Mouse (Mus musculus) retina, embryonic 14.5 days (tissue): Measurements from ENCODE around the gene Fmnl1.

Source experiments
- DNase-seq: peaks from one replicate; pipeline ENCODE4 v3.0.0-alpha.2; 2015; ENCODE audit warnings: low spot score

Gene Fmnl1

DNA sequence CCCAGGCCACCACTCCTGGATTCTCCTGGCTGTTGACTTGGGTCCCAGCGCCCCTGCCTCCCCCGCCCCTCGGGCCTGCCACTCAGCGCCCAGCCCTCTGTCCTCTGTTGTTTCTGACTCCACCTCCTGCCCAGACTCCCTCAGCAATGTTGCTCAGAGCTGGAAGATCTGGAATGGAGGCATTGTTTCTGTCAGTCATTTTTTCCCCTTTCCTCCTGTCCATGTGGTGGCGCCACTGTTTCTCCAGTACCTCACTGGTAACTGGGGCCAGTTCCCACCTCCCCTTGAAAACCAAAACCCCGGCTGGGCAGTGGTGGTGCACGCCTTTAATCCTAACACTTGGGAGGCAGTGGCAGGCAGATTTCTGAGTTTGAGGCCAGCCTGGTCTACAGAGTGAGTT is 9.5 kb upstream of the Fmnl1 start:
- no peak for DNase-seq

DNA sequence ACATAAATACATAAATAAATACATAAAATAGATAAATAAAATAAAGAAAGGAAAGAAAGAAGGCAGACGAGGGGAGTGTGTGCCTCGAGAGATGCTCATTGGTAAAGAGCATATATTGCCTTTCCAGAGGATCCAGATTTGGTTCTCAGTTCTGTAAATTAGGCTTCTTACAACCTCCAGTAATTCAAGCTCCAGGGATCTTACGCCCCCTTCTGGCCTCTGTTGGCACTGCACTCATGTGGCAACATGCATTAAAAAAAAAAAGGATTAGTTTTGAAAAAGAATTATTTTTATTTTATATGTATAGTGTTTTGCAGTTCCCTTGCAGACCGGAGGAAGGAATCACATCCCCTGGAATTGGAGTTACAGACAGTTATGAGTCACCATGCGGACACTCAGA is 8.8 kb upstream of the Fmnl1 start:
- DNase-seq = no peak

DNA sequence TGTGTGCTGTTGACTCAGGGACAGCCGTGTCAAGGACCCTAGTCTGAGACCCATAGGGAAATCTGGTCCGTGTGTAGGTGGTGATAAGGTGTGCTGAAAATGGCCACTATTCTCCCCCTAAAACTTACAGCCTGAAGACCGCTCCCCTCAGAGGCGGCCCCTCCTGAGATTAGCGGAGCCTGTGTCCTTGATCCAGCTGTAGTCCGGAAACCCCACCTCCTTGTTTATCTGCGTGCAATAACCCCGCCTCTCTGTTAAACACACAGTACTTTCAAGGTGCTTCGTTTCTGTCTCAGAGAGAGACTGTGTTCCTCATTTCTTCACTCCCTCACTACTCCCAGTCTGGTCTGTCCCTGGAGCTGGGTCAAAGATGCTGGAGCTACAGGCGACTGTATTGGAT is 6.5 kb upstream of the Fmnl1 start:
- DNase-seq = no peak

DNA sequence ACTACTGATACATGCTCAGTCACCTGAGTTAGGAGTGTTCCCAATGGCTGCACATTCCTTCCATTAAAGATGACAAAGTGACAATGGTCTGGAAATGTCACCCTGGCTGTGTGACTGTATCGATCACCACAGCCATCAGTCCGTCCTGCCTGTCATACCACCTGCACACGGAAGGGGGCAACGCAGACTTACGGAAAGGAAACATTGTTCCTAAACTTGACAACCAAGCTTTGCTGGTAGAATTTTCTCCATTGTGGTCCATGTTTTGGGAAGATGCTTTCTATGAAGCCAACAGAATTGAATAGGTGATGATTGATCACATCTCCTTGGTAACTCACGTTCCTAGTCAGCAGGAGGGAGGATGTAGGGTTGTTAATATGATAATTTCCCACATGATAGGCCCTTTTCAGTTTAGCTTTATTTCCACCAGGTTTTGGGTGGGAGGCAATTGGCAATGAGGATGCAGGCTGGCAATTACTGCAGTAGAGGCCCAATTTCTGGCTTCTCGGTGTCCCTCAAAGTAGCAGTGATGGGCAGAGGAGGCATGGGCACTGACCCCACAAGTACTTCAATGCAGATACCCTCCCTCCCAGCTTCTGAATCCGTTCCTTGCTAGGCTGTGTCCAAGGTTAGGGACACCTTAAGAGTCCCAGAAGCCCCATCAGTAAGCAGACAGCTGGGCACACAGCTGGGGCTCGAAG is 2.1 kb upstream of the Fmnl1 start:
- peak; percentile 81 for DNase-seq

DNA sequence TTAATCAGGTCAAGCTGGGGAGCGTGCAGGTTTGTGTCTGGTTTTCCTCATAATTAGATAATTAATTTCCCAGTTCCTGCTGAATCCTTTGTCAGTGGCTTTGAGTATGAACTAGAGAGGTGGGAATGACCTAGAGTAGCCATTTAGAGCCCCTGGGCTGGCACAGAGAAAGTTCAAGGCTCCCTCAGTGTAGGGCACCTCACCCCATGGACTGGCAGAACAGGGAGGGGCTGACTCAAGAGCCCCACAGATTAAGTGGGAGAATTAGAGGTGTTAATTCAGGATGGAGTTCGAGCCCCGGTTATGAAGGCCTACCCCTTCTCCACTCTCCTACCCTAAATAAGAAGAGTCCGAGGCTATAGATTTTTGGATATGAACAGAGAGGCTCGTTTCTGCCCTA is 1.2 kb upstream of the Fmnl1 start:
- no peak for DNase-seq

DNA sequence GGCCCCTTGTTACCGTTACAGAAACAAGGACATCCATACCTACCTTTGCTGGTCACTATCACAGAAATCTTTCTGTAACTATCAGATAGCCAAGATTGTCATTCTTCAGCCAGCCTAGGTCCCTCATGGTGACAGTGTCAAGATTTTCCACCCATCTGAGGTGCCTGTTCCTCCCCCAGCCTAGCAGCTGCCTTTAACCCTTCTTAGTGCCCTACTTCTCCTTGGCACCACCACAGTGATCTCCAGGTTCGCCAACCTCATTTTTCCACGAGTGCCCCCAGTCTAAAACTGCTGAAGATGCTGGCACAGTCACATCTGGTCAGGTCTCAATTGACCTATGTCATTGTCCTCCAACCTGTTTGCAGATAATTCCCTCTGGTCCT is 805 bp upstream of the Fmnl1 start:
- DNase-seq = no peak

DNA sequence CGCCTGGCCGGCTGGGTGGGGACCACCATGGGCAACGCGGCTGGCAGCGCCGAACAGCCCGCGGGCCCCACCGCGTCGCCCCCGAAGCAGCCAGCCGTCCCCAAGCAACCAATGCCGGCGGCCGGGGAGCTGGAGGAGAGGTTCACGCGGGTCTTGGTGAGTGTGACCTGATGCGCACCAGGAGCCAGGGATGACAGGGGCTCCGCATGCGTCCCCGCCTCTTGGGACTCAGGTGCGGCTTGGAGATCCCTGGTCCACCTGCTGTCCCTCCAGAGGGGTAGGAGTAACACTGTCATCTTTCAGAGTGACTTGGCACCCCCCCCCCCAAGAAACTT is 346 bp downstream of the Fmnl1 start:
- DNase-seq = no peak

DNA sequence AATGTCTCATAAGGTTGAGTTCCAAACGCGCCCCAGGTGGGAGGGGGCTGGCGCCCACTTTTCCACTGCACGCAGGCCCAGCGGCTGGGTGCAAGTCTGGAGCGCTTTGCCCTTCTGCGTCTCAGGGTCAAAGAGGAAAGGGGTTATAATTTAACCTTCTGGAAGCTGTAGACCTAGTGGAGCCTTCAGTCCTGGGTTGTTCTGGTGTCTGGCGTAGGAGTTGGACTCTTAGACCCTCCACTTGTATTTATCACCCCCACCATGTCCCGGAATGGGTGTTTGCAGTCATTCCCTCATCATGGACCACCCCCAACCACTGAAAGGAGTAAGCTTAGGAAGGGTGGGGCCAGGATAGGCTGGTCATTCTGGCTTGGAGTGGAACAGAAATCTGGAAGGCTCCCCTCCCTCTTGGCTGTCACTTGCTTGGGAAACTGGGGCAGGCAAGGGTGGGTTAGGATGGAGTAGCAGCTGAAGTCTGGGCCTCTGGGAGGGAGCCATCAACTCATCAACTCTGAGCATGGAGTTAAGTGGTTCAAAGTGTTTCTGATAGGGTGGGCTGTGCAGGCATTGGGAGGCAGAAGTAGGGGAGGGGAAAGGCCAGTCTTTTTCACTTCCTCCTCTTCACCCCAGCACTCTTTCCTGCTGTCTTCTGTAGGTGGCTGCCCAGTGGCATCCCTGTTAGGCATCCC is 940 bp downstream of the Fmnl1 start:
- DNase-seq = no peak

DNA sequence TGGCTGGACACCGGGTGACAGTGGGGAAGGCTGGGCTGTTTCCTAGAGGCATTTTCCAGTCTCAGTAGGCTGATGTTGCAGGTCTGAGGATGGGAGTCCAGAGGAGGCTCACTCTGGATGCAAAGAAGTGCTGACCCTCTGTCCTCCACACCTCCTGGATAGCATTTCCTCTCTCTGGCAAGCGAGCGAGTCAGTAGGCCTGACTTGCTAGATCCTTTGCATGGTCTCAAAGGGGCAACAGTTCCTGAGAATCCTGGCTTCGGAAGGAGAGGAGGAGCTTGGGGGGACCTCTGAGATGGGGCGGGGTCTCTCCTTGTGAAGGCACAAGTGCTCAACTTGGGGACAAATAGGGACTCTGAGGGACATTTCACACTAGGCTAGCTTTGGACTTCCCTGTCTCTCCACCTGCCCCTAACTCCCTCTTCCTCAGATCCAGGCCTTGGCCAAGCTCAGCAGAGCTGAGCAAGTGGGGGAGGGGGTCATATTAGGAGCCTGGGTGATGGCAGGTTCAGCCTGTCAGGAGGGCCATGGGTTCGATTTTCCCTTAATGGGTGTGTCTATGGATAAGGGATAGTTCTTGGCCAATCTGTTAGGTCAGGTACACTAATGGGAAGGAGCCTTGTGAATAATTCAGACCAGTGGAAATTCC is 1.6 kb downstream of the Fmnl1 start:
- DNase-seq = no peak

DNA sequence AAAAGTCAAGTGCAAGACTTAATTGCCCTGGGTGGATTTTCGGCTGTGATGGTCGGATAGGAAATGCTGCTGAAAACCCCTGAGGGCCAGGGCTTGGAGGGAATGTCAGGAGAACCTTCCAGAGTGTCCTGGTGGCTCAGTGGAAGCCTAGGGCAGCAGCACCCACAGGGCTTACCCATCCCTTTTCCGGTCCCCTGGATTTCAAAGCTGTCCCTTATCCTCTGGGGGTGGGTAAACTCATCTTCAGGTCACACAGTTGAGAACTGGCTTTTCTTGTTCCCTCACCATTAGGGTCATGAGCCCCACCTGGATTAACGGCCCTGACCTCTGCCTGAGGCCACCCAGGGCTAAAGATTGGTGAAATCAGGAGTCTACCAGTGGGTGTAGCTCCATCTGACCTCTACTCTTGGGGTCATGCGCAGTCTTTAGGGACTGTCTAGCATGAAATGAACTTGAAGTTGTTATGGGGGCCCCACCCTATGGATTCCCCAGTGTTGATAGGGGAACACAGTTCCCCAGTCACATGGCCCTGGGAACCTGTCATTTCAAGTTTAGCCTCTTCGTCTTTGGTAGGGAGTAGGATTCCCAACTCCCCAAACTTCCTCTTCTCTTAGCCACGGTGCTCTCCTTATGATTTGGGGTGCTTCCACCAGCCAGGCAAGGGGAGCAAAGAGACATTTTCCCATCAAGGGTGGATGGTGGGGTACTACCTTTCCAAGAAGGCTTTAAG is 2.3 kb downstream of the Fmnl1 start:
- DNase-seq = no peak

DNA sequence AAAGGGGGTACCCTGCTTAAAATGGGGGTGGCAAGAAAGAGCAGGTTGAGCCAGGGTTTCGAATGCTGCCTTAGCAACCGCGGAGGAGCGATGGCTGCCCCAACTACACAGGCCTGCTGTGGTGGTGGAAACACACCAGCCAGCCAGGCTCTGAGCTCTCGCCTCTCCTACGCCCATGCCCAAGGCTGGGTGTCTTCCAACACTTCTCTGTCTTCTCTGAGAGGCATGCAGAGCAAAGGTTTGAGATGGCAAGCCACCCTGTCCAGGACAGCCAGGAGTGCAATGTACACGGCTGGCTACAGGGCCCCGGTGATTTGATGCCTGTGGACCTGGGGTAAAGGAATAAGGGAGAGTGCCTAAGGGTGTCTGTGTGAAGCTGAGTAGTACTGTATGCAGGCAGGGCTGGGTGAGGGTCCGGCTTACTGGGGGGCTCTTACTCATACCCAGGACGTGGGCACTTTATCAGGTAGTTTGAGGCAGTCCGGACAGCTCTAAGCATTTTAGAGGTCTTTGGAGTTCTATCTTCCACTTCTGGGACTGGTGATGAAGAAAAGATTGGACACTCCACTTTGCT is 3.0 kb downstream of the Fmnl1 start:
- DNase-seq = no peak

DNA sequence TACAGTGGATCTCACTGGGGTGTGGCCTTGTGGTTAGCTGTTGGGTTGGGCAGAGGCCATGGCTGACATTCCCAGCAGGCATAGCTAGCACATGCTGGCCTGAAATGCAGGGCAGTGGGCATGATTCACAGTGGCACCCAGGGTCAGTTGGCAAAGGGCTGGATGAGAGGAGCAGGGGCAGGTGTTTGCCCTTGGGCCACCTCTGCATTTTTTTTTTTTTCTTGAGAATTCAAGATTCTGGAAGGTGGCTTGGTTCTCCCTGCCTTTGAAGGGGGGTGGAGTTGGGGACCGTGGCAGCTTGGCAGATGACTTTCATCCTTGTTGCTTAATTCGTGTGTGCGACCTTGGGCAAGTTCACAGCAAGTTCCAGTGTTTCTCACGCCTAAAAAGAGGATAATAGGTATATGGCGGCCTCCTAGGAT is 3.5 kb downstream of the Fmnl1 start:
- no peak for DNase-seq

DNA sequence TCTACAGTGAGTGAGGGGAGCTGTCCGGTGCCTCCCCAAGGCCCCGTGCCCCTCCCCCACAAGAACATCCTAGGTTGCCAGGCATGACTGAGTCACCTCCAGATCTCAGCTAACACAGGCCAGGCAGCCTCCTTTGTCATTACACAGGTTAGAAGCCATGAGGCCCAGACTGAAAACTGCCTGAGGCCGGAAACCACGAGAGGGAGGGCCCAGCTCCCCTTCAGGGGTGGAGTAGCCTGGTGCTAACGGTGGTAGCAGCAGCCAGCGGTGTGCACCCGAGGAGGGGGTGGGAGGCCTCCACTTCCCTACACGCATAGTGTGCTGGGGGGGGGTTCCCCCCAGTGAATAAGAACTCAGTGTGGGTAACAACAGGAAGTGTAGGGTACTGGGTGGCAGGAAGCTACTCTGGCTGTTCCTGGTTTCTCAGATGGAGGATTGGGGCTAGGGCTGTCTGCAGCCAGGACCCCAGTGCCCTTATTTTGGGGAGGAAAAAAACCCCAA is 4.0 kb downstream of the Fmnl1 start:
- no peak for DNase-seq

DNA sequence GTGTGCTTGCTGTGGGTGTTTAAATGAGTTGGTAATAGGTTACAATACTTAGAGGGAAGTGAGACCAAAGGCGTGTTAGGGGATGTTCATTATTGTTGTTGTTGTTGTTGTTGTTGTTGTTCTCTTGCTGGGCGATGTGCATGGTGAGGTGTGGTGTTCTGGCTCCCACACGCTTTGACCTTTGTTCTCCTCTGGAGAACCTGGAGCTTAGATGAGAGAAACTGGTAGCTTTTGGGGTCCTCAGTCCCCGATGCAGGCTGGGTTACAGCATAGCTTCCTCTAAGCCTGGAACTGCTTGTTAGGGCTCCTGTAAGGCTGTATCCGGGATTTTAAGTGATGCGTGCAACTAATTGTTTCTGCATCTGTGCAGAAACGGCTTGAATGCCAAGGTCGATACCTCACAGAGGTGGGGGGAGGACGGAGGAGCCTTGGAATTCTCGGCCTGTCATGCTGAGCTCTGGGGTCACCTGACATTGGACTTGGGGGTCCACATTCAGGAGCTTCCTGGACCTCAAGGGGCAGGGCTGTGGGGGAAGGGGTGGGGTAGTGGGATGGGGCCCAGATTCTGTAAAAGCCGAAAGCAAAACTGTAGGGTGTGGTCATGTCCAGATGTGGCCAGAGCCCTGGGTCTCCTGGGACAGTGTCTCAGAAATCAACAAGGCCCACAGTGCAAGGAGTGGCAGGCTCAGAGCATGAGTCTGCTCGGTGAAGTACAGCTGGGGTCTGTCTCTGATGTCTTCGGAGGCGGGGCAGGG is 5.0 kb downstream of the Fmnl1 start:
- DNase-seq = no peak

DNA sequence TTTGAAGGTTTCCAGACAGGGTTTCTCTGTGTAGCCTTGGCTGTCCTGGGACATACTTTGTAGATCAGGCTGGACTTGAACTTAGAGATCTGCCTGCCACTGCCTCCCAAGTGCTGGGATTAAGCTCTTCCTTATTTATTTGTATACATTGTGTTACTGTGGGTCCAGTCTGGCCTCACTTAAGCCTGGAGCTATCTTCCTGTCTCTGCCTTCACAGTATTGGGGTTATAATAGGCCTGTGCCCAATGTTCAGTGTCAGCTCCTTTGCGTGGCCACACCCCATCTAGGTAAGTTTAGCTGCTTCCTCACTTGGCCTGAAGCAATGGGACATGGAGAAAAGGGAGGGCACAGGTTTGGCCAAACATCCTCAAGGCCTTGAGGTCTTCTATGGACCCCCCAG is 5.6 kb downstream of the Fmnl1 start:
- DNase-seq = no peak

DNA sequence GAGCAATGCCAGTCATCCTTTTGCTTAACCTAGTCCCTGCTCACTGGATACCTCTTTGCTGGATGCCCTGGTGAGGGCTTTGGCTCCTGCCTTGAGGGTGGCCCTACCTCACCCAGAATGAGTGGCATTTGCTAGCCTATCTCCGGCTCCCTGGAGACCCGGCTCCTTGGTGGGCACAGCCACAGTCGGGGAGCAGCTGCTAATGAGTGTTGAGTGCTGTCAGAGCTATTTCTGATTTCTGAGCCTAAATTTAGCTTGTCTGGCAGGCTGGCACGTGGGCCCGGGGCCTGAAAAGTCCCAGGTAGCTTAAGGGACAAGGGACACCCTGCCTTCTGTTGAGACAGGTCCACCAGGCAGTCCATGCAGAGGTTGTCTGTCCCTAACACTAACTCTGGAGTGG is 6.3 kb downstream of the Fmnl1 start:
- DNase-seq = no peak

DNA sequence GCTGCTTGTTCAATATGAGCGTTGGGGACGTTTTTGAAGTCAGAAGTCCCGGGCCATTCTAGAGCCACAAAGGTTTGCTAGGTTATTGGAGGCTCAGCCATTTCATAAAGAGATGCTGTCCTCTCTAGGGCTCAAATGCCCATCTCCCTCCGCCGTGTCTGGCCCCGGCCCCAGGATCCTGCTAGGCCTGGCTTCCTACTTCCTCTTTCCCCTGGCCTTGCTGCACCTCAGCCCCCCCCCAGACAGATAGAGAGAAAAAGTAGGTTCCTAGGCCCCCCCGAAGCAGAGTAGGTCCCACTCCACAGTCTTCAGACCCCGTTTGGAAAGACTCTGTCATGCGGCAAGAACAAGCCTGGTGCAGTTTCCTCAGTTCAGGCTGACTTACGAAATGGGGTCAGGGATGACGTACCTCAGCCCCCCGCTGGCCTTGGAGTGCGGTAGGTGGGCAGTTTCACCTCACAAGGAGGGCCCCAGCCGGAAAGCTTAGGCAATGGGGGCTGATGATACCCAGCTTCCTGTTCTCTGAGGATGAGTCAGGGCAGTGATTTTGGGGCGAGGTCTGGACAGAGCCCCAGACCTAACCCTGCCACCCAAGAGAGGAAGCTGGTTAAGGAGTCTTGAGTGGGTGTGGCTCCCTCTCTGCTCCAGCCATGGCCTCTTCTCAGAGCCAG is 7.0 kb downstream of the Fmnl1 start:
- no peak for DNase-seq

DNA sequence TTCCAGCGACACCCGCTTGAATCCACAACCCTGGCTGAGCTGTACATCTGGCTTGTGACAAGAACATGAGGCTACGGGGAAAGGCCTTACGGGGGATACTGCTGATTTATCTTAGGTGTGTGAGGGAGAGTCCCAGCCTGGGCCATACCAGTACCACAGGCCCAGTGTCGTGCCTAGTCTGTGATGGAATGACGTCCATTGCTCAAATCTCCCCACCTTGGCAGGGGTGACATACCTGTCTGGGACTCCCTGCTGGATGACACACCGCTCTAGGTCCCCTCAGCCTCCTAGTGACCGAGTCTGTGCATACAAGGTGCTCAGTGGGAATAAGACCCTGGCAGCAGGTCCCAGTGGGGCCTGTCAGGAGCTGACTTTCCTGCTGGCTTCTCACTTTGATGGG is 7.8 kb downstream of the Fmnl1 start:
- no peak for DNase-seq

DNA sequence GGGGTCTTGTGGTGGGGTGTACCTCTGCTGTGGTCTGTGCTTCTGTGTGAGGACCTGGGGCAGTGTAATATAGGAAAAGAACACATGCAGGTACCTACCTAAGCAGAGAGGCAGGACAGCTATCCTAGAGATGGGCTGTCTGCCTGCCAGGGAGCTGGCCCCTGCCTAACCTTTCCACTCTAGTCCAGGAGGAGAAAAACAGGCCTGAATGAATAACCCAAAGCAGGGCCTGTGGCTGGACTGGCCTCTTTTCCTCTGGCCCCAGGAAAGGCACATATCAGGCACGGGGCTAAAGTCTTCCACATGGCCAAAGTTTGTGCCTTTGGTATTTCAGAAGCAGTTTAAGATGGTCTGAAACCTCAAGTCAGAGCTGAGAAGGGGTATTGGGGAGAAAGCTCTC is 9.5 kb downstream of the Fmnl1 start:
- no peak for DNase-seq

DNA sequence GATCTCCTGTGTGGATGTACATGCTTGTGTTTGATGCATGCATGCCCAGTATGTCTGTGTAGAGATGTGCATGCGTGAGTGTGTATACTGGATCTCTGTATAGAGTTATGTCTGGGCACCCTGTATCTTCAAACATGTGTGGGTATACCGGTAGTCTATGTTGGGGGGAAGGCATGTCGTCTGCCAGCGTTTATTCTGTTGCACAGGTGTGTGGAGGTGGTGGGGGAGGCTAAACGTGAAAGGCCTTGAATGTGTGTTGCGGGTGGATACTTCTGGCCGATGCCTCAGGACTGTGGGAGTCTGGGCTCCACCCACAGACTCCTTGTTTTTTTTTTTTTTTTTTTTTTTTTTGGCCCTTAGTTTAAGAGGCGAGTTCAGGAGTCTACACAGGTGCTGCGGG is 10.4 kb downstream of the Fmnl1 start:
- DNase-seq = no peak

DNA sequence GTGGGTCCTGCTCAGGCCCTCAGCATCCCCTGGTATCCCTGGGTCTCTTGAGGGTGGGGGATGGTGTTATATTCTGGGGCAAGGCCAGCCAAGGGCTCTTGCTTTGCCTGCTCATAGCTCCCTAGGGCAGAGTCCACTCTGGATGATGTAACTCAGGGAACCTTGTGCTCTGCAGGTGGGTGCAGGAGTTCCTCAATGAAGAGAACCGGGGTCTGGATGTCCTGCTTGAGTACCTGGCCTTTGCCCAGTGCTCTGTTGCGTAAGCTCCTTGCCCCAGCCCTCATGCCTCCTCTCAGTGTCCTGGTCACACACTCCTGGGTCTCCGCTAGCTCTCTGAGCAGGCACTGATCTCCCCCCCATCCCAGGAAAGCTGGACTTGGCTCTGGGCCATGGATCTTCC is 11.0 kb downstream of the Fmnl1 start:
- DNase-seq = no peak
